Mouse (Mus musculus) frontal cortex, postnatal 10 days (tissue): Measurements from ENCODE around the gene Greb1.
"Not testable (repeated sequence)": the region's sequence is repeated elsewhere in the genome, so short reads cannot be mapped to it uniquely, and the experiment has no call there.

Experiments
- DNase-seq, 2 experiments: peaks; one replicate each; pipeline ENCODE4 v3.0.0; 2022; ENCODE audit warnings: low spot score in 2 of 2, mixed read lengths in 1 of 2

Greb1 gene

DNA sequence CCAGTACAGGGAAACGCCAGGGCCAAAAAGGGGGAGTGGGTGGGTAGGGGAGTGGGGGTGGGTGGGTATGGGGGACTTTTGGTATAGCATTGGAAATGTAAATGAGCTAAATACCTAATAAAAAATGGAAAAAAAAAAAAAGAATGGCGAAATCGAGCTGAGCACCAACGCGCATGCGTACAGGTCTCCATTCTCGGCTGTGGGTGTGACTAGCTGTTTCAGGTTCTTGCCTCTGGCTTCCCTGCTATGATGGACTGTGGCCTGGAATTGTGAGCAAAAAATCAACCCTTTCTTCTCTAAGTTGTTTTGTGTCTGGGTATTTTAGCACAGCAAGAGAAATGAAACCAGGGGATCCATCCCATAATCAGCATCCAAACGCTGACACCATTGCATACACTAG is 105.4 kb downstream of the Greb1 start:
- DNase-seq = not testable (repeated sequence)

DNA sequence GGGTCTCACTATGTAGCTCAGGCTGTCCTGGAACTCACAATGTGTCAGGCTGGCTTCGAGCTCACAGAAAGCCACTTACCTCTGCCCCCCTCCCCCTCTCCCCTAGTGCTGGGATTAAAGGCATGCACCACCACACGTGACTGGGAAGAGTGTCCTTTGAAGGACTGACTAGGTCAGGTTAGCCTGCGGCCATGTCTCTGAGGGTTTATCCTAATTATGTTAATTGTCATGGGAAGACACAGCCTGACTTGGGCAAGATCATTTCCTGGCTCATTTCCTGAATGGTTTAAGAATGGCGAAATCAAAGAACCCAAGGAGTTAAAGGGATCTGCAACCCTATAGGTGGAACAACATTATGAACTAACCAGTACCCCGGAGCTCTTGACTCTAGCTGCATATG is 105.9 kb downstream of the Greb1 start:
- no peak for DNase-seq

DNA sequence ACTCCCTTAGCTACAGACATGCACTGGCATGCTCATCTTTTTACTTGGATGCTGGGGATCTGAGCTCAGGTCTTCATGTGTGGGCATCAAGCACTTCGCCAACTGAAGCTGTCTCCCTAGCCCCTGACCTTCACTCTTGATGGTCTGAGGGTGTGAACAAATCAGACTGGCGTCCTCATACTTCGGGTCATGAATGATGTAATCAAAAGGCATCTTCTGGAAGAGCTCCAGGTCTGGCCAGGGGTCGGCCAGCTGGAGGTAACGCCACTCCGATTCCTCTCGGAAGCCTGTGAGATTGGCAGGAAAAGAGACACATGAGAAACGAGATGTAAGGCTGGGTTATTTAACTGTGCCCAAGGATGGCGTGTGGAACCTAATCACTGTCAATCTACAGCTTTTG is 110.1 kb downstream of the Greb1 start:
- DNase-seq = no peak

DNA sequence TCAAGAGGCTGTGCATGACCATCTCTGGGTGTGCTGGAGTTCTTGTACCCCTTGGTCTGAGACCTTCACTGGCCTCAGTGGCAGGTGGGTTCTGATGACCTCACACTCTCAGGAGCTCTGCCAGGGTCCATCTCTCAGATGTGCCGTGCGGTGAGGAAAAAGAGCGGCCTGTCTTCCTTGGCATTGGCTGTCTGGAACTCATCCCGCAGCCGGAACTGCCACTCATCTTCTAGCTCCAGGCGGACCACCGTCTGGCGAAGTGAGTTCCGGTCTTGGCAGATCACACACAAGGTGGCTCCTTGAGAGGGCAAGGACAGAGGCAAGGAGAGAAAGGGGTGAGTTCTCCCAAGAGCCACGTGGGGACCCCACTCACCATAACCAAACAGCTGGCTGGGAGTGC is 128.4 kb downstream of the Greb1 start:
- no peak for DNase-seq

DNA sequence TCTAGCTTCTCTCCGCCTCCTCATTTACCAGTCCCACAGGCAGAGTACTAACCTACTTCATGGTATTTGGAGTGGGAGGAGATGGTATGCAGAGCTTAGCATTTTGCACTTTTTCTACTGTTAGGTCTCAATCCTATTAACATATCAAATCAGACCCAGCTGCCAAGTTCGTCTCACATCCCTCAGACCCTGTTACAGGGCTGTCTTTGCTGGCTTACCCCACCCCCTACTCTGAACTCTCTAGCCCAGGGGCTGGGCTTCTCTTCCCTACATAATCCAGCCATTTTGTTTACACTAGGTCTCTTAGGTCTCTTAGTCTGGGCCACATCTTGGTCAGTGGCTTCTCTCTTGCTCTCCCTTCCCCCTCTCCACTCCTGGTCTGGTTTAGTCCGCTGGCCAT is 131.5 kb downstream of the Greb1 start:
- DNase-seq = no peak

DNA sequence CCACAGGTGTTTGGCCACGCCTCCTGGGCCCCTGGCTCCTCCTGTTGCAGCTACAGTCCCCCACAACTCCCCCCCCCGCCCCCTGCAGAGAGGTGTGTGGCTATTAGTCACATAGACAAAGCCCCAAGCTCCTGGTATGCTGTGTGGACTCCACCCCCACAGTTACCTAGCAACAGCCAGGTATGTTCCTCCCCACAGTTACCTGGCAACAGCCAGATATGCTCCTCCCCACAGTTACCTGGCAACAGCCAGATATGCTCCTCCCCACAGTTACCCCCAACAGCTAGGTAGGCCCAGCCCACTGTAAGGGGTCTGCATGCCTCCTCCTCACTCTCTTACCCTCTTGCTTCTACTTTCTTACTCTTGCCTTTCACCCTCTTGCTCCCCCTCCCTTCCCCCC is 135.7 kb downstream of the Greb1 start:
- no peak for DNase-seq

DNA sequence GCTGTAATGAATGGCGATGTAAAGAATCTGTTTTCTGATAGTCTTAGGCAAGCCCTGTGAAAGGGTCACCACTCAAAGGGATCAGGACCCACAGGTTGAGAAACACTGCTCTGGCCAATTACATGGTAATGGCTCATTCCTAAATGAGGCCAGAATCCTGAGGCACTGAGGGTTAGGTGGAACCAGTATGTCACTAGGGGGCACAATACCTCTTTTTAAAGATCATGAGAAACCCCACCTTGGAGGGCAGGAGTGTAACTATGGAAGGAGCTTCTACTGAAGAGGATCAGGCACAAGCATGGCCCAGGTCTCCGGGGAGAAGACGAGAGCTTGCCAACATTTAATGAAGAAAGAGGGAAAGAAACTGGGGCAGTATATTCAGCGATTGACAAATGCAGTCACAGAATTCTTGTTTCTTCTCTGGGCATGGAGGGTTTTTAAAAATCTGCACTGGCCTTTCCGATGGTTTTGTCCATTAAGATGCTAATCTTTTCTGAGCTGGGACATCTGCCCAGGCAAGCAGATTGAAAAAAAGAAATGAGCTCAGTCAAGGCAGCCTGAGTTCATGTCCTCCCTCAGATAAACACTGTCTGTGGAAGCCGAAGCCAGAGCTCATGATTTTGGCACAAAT is 137.6 kb downstream of the Greb1 start:
- peak in 1 of 2 experiments; percentile 32 for DNase-seq

DNA sequence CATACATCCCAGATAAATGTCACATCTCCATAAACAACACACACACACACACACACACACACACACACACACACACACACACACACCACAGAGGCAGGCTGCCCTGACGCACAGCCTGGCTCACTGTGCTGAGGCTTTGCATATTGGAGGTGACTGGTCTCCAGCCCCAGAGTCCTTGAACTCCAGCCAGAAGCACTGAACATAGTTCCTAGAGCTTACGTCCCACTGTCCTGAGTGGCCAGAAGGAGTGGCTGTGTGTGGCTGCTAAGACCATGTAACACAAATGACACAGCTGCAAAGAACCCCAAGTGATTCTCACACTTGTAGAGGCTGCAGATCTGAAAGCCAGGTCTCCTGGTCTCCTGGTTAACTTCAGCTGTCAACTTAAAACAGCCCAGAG is 138.8 kb downstream of the Greb1 start:
- no peak for DNase-seq

DNA sequence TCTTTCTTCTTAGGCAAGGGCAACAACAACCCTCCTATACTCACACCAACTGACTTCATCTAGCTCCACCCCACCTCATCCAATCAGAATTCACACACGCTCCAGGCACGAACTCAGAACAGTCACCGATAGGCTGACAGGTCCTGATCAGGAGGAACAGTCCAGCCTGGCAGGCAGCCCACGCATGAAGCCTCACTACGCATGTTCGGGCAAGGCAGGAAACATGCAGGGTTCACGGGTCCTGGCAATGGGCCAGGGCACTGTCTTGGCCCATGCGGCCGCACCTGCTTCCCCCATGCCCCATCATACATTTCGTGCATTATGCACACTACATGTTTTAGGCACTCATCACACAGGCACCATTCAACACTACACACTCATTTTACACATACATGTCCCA is 139.2 kb downstream of the Greb1 start:
- DNase-seq = no peak

DNA sequence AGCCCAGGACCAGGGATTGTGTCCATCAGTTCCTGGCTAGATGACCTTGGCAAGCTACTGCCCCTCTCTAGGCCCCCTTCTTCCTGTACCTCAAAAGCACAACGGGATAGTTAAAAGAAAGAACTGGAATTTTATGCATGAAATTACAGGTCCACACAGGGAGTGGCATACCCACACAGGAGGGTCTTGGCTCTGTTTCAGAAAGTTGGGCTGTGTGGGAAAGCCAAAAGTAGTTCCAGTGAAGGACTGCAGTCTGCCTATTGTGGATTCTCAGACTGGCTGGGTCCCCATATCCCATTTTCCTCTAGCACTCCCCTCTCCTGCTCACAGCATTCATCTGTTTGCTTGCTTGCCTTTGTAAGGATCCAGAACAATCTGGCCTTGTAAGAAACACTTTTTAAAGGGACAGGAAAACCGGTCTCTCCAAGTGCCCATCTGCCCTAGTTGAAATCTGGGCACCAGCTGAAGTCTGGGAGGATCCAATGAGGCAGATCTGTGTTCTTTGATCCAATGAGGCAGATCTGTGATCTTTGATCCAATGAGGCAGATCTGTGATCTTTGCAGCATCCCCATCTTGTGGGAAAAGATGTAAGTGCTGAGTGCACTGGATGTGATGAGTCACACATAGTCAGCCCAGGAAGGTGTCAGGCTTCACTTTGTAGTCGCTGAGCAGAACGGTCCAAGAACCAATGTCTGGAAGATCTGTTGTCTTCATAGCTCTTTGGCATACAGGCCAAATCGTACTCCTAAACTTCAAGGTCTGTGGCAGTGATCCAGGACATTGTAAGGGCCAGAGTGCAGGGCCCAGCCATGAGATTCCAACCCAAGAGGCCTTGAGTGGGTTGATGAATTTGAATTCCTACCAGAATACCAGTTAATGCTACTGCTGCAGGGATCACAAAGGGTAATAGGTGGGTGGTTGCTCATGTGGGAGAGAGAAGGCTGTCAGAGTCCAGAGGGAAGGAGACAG is 143.5 kb downstream of the Greb1 start:
- peak; percentile 31 to 41 for DNase-seq

DNA sequence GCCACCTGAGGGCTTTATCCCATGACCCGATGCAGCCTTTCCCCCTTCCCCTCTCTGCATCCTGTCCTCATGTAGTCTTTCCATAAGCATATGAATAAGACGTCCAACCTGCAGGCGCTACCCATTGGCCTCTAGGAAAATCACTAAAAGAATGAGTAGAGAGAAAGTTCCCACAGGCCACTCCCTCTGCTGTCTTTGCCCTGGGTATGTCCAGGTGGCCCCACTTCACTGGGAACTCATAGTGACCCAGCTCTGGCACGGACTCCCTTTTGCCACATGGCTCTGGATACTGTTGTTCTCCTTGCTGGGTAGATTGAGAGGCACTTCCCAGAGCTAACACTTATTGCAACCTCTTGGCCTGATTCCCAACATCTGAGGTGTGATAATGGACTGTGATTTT is 145.1 kb downstream of the Greb1 start:
- no peak for DNase-seq

DNA sequence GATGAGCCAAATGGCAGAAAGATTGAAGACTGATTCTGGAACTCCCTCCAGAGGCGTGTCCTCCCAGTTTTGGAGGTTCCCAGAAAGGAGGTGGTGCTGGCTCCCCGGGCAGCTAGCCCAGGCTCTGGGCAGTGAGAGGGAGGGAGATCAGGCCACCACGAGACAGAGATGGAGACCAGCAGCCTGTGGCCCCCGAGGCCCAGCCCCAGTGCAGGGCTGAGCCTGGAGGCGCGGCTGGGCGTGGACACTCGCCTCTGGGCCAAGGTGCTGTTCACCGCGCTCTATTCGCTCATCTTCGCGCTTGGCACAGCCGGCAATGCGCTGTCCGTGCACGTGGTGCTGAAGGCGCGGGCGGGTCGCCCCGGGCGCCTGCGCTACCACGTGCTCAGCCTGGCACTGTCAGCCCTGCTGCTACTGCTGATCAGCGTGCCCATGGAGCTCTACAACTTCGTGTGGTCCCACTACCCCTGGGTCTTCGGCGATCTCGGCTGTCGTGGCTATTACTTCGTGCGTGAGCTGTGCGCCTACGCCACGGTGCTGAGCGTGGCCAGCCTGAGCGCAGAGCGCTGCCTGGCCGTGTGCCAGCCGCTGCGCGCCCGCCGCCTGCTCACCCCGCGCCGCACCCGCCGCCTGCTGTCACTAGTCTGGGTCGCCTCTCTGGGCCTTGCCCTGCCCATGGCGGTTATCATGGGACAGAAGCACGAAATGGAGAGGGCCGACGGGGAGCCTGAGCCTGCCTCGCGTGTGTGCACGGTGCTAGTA is 147.2 kb downstream of the Greb1 start, which contains the start of gene Ntsr2:
Ntsr2 (plus strand) TSS at position 51 of the 762 bp plus-strand sequence.
- peak; percentile 63 to 68 for DNase-seq

DNA sequence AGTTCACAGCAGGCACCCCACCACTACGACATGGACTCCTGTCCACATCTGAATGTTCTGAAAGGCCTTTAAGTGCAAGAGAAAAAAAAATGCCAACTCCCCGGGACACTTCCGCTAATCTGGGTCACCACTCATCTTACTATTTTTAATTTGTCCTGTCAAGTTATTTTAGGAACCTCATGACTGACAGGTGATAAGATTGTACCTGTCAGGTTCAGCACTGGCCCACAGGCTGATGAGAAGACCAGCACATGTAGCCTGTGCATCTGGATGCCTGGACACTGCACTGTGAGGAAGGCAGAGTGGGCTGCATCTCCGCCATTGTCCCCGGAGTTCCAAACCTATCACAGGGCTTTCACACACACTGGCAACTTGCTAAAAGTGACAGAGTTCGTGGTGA is 150.9 kb downstream of the Greb1 start:
- DNase-seq = no peak

DNA sequence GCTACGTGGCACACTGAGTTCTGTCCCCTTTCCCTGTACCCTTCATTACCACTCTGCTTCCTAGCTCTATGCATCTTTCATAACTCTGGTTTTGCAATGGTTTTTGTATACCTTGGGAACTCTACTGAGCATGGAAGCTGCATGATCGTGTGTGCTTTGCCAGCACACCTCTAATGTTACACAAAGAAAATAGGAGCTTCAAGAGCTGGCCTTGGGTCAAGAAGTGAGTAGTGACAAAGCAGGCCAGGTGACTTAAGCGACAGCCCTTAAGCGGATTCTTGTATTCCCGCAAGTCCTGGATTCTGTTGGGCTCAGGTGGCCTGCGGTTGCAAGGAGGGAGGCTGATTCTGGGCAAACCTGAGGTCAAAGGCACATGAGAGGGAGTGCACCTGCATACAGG is 152.4 kb downstream of the Greb1 start:
- no peak for DNase-seq

DNA sequence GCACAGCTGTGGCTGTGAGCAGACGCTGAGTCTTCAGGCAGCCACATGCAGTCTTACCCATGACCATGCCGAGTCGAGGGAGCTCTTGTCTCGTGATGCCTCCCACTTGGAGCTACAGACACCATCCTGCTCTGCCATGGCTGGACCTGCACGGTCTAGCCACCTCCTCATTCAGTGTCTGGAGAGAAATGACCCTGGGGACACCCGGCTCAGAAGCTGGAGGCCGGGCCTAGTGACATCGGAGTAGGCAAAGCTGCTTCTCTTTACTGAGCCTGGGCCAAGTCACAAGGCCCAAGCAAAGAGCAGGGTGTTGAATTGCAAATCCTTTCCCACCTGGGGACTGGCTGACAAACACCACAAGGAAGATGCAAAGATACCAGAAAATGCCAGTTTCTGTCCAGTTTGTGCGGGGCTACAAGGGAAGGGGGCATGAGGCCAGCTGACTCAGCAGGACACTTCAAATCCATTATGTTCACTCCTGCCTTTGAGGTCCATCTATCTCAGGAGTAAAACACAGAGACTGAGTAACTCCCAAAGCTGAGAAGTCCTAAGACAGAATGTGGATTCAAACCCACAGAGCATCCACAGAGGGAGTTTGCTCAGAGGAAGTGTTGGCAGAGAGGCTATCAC is 153.8 kb downstream of the Greb1 start:
- no peak for DNase-seq

DNA sequence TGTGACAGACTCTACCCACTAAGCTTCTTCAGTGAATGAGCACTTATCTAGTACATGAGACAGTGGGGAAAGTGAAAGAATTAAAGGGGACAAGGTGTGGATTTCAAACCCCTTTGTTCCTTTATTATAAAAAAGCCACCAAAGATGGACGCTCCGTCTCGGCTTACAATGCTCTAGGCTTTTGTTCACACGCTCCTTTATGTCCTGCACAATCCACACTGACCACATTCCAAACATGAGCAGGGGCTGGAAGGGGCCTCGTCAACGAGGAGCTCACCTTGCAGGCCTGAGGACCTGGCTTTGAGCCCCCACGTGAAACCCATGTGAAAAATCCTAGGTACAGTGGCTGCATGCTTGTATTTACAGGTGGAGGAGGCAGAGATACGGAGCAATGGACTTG is 156.0 kb downstream of the Greb1 start:
- no peak for DNase-seq

DNA sequence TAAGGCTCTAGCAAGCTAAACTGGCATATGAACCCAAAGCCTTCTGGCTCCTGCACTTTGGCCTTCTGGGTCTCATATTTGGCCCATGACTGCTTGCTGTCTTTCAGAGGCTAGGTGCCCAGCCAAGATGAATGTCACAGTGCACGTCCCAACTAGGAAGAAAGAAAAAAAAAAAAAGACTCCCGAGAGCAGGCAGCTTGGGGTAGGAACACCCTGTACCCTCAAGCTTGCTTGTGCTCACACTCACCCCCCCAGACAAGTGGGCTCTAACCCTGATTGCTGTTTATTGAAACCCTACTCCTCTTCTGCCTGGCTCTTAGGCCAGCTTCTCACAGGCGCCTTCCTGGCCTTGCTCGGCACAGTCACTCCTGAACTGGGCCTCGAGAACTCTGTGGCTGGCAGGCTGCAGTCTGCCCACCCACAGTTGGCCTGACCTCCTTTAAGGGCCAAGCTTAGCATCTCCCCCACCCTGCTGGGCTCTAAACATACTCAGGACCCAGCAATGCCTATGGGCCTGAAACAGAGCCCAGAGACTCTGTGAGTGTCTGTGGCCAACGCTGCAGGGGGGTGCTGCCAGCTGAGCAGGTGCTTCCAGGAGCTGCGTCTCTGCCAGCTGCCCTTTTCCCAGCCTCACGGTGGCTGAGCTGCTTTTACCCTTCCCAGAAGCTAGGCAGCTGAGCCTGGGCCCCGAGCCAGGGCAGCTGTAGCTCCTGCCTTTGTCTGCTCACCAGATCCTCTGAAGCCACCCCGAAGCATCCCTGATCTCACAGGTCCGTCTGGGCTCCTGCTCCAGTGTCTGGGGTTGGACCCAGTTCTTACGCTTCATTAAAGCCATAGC is 157.0 kb downstream of the Greb1 start:
- peak; percentile 52 to 57 for DNase-seq

DNA sequence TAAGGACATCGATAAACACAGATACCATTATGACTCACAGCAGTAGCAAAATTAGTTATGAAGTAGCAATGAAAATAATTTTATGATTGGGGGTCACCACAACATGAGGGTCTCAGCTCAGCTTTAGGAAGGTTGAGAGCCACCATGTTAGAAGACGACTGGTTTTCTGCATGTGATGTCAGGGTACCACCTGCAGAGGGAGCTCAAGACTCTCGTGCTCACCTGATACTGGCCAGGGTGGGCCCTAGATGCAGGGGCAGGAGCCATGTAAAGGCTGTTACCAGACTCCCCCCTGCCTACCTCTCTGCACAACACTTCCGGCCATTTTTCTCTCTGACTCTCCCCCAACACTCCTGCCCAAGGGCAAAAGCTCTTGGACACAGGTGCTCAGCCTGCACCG is 158.7 kb downstream of the Greb1 start:
- DNase-seq = no peak

DNA sequence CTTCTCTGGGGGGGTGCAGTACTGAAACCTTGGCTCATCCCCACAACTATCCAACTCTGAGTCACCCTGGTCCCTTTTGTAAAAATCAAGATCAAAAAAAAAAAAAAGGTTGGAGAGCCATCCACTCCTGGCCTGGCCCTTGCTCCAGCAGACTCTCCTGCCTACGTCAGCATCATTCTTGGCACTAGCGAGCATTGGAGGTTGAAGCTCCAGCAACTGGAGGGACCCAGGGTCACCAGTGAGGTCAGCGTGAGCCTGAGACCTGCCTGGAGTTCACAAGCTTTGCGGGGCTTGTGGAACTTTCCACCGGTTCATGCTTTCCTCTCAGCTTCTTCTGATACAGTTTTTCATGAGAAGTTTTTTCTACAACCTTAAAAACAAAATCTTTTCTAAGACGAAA is 160.6 kb downstream of the Greb1 start:
- no peak for DNase-seq

DNA sequence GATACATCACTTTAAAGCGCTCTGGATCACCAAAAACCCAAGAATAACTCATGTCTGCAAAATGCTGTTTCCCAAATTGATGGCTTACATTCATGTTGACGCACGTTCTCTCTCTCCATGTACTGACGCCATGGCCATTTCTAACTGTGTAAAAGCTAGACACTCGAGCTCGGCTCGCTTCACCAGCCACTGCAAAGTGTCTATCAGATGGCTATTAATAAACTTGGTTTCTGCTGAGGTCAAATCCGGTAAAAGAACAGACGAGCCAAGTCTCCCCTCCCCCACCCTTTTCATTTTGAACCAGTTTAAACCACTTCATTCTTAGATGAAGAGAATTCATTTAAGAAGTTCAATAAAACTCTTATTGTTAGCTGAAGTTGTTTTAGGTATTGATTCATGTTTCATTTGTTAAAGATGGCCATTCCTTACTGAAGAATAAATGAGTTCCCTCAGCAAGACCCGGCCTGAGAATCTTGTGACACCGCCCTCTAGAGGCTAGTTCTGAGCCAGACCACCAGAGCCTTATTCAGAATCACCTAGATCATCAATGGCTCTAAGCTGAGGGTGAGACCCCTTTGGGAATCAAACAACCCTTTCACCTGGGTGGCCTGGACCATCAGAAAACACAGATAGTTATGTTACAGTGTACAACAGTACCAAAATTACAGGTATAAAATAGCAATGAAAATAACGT is 161.5 kb downstream of the Greb1 start:
- DNase-seq = no peak
